14 mouse cellular contexts compared by ENCODE assay signal in the genomic region with DNA sequence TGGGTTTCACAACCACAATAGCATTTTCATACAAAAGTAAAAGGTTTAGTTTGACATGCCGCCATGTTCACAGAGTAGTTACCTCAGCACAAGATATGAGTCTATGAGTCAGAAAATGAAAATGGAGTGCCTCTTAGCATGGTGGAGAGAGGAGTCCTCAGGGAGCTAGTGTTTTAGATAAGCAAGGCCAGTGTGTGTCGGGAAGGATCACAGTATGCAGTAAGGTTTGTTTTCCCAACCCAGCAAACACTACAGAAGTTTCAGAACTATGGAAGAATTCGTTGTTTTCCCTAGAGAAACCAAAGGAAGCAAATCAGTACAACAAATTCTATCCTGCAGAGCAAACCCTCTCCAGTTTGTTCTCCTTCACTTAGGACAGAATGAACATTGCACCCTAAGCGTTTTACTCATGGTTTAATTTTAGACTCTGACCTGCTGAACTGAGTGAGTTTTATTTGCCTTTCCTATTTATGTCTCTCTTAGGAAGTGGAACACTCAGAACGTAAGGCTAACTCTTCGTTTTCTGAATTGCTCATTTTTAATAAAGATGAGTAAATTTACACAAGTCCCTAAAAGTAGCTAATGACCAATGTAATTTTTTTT. TPM values are rescaled to one million over a fixed set of nuclear protein-coding genes. Genes with fewer than 3 reads are reported as not detected.
A peak's percentile ranks its signal among the peaks of the same experiment; 100 is the strongest.
DNase-seq lines count a peak whose midpoint lies in the region; ATAC-seq and TF ChIP-seq lines count a peak whose summit lies in the region.
"Had no signal": no experiment of that assay in that cellular context is flagged by ENCODE, and none has a peak within 500 bp of the region (broad histone marks: within the 10 kb centered on the region; RNA-seq: fewer than 3 reads in every experiment).

No protein-coding gene starts in this region.

- in situ Hi-C loops in CH12.LX (cut with MboI; ENCODE audit: low pct_ligation_motif_present, low pct_unique_long_range_greater_than_20kb, low sequenced_read_pairs) = no loop called here

- ATAC-seq in heart, embryonic 11.5 days (replicated peaks; ENCODE audit: insufficient number of reproducible peaks, low FRiP score, low TSS enrichment) = no peak
- ATAC-seq in liver, embryonic 11.5 days (replicated peaks; ENCODE audit: low FRiP score) = no peak
- ATAC-seq: midbrain, embryonic 15.5 days had no signal

- H3K27ac ChIP-seq in CH12.LX (ENCODE audit: insufficient read depth, low read depth) = no peak overlapping the region
- peak overlapping the region; percentile 62; the same call in 1 of the 2 replicates for H3K27ac ChIP-seq in heart, embryonic 11.5 days (ENCODE audit: low read depth, low read length)
- H3K27ac ChIP-seq in liver, embryonic 11.5 days (ENCODE audit: low read depth, low read length) = no peak overlapping the region; the same call in 1 of the 2 replicates
- H3K27ac ChIP-seq in cerebellum, adult 2 months (ENCODE audit: insufficient read depth, low read length) = no peak overlapping the region
- H3K27ac ChIP-seq: hindbrain, embryonic 13.5 days; midbrain, embryonic 15.5 days had no signal

- no peaks in the 10 kb centered on the region for H3K36me3 ChIP-seq in CH12.LX (replicated peaks in 1 of 2; ENCODE audit: control insufficient read depth in 1 of 2, insufficient read depth in 1 of 2, low read length in 1 of 2)
- H3K36me3 ChIP-seq in heart, embryonic 11.5 days (ENCODE audit: control insufficient read depth, insufficient read depth, low read length) = no peaks in the 10 kb centered on the region
- H3K36me3 ChIP-seq in liver, embryonic 11.5 days (ENCODE audit: control insufficient read depth, insufficient read depth, low read length) = no peaks in the 10 kb centered on the region
- H3K36me3 ChIP-seq: hindbrain, embryonic 13.5 days; midbrain, embryonic 15.5 days had no signal

- no peak for TF ChIP-seq EP300 in CH12.LX (IDR thresholded peaks at IDR 0.05; ENCODE audit: low read length)

- intact Hi-C loops in heart, postnatal 25 days (cut with DNase I) = loop anchor here (5.0 to 10.0 kb wide), 2 partner anchors 56 to 818 kb away; a partner anchor contains a TSS

- WGBS in heart, embryonic 11.5 days (ENCODE audit: insufficient replicate concordance) = 54% methylated on average over 6 of the region's 6 CpGs
- WGBS in liver, embryonic 11.5 days = 74% methylated on average over 6 of the region's 6 CpGs
- WGBS in cerebellum, adult 2 months = 88% methylated on average over 6 of the region's 6 CpGs

- dilution Hi-C loops in CH12.LX (cut with MboI; ENCODE audit: extremely low pct_ligation_motif_present, extremely low pct_unique_long_range_greater_than_20kb, low sequenced_read_pairs) = no loop called here

- no peak for TF ChIP-seq RAD21 in CH12.LX (IDR thresholded peaks at IDR 0.05; ENCODE audit: low read depth, low read length)

- peak overlapping the region; percentile 18; the same call in 1 of the 2 replicates for H3K9ac ChIP-seq in CH12.LX (ENCODE audit: insufficient read depth, low read depth)
- no peak overlapping the region for H3K9ac ChIP-seq in heart, embryonic 11.5 days (ENCODE audit: low read depth, low read length)
- H3K9ac ChIP-seq in liver, embryonic 11.5 days (ENCODE audit: low read depth, low read length) = no peak overlapping the region
- H3K9ac ChIP-seq: hindbrain, embryonic 13.5 days; midbrain, embryonic 15.5 days had no signal

- peak overlapping the region; percentile 51 for H3K4me2 ChIP-seq in CH12.LX (ENCODE audit: insufficient read depth, low read depth, poor library complexity, severe bottlenecking)
- peak overlapping the region; percentile 29 for H3K4me2 ChIP-seq in heart, embryonic 11.5 days
- peak overlapping the region; percentile 10; the same call in 1 of the 2 replicates for H3K4me2 ChIP-seq in liver, embryonic 11.5 days
- H3K4me2 ChIP-seq: hindbrain, embryonic 13.5 days; midbrain, embryonic 15.5 days had no signal

- TF ChIP-seq CTCF in CH12.LX (conservative IDR thresholded peaks at IDR 0.05 in 1 of 2, IDR thresholded peaks at IDR 0.05 in 1 of 2; ENCODE audit: low read depth in 2 of 2, low read length in 2 of 2) = no peak
- no peak for TF ChIP-seq CTCF in cerebellum, adult 2 months (IDR thresholded peaks at IDR 0.05; ENCODE audit: borderline replicate concordance, insufficient read depth, low read depth, low read length)

- DNase-seq in heart, adult 18-20 months = peak; percentile 29 to 44
- DNase-seq in heart, postnatal 25 days (ENCODE audit: low spot score) = no peak
- DNase-seq in CH12.LX (ENCODE audit: extremely low read depth) = peak; percentile 16
- no peak for DNase-seq in liver, embryonic 11.5 days (ENCODE audit: low spot score)
- no peak for DNase-seq in cerebellum, adult 2 months
- no peak for DNase-seq in thymus, adult 18-20 months
- DNase-seq in frontal cortex, postnatal 36 days (ENCODE audit: low spot score in 2 of 2) = no peak
- DNase-seq: B cell, adult 2 months; cerebellum, adult 11-12 months; lung, postnatal 14 days had no signal

- H3K4me3 ChIP-seq in CH12.LX (replicated peaks in 1 of 3; ENCODE audit: low read depth in 2 of 3, low read length in 2 of 3, poor library complexity in 1 of 3) = no peak overlapping the region
- H3K4me3 ChIP-seq in heart, embryonic 11.5 days (ENCODE audit: low read depth, low read length) = no peak overlapping the region
- no peak overlapping the region for H3K4me3 ChIP-seq in liver, embryonic 11.5 days (ENCODE audit: low read depth, low read length)
- no peak overlapping the region for H3K4me3 ChIP-seq in cerebellum, adult 2 months (replicated peaks; ENCODE audit: insufficient read depth, low read depth, low read length)
- H3K4me3 ChIP-seq: hindbrain, embryonic 13.5 days; midbrain, embryonic 15.5 days had no signal

- no peaks in the 10 kb centered on the region for H3K79me2 ChIP-seq in CH12.LX (replicated peaks; ENCODE audit: control insufficient read depth, extremely low read depth, insufficient read depth, poor library complexity, severe bottlenecking)

- no peaks in the 10 kb centered on the region for H3K27me3 ChIP-seq in CH12.LX (replicated peaks)
- H3K27me3 ChIP-seq in heart, embryonic 11.5 days (ENCODE audit: control insufficient read depth, insufficient read depth, low read length) = no peaks in the 10 kb centered on the region
- no peaks in the 10 kb centered on the region for H3K27me3 ChIP-seq in liver, embryonic 11.5 days (replicated peaks; ENCODE audit: control insufficient read depth, insufficient read depth, low read length)
- no peaks in the 10 kb centered on the region for H3K27me3 ChIP-seq in cerebellum, adult 2 months (ENCODE audit: control insufficient read depth, insufficient read depth, low read length)
- H3K27me3 ChIP-seq: hindbrain, embryonic 13.5 days; midbrain, embryonic 15.5 days had no signal

- H3K9me3 ChIP-seq in CH12.LX (replicated peaks; ENCODE audit: low read length) = no peaks in the 10 kb centered on the region
- H3K9me3 ChIP-seq in heart, embryonic 11.5 days (replicated peaks; ENCODE audit: control insufficient read depth, low read length) = no peaks in the 10 kb centered on the region
- no peaks in the 10 kb centered on the region; the same call in 1 of the 2 replicates for H3K9me3 ChIP-seq in liver, embryonic 11.5 days (ENCODE audit: control insufficient read depth, low read length)
- H3K9me3 ChIP-seq: hindbrain, embryonic 13.5 days; midbrain, embryonic 15.5 days had no signal

- peaks cover 3 to 10% of the 10 kb centered on the region in 2 experiments; a peak in 3 of 4 replicates for H3K4me1 ChIP-seq in CH12.LX (ENCODE audit: control insufficient read depth in 1 of 2, insufficient read depth in 2 of 2)
- no peaks in the 10 kb centered on the region; the same call in 1 of the 2 replicates for H3K4me1 ChIP-seq in heart, embryonic 11.5 days (ENCODE audit: control insufficient read depth, insufficient read depth, low read length)
- H3K4me1 ChIP-seq in liver, embryonic 11.5 days (replicated peaks; ENCODE audit: control insufficient read depth, insufficient read depth, low read length) = peaks cover 9% of the 10 kb centered on the region
- no peaks in the 10 kb centered on the region; the same call in 1 of the 2 replicates for H3K4me1 ChIP-seq in cerebellum, adult 2 months (ENCODE audit: control insufficient read depth, insufficient read depth, low read length)

- no peak for TF ChIP-seq POLR2A in CH12.LX (IDR thresholded peaks at IDR 0.05; ENCODE audit: low read depth, low read length)
- no peak for TF ChIP-seq POLR2A in cerebellum, adult 2 months (IDR thresholded peaks at IDR 0.05; ENCODE audit: borderline replicate concordance, insufficient read depth, low read length)

RNA-seq across cellular contexts. Expression of a gene that starts 1.8 kb away (rescaled TPM):
- total RNA-seq in heart, adult 18-20 months (2021) = 1 to 10 TPM; 6.2 to 6.3 TPM
- 1 to 10 TPM; 4.5 to 5.4 TPM for total RNA-seq in heart, postnatal 25 days (2021)
- total RNA-seq in CH12.LX (2012; rRNA removed) (1.3 and 1.7 TPM in 2 replicates), CH12.LX (2014; rRNA removed) (1.5 and 1.6 TPM in 2 replicates)
- polyA plus RNA-seq in CH12.LX (2012; ENCODE audit: insufficient read length, low read depth) = 1.8 TPM in 2 replicates
- polyA plus RNA-seq in heart, embryonic 11.5 days (2014; fragmentation: Nextera tagmentation; extraction: Ambion mirVana) = 4.2 and 5.2 TPM in 2 replicates
- 3.6 and 3.9 TPM in 2 replicates for polyA plus RNA-seq in liver, embryonic 11.5 days (2014; fragmentation: Nextera tagmentation; extraction: Ambion mirVana)
- 7.4 and 7.7 TPM in 2 replicates for polyA plus RNA-seq in cerebellum, adult 2 months (2012; rRNA removed)

RNA-seq across cellular contexts. Expression of a gene that starts 34.0 kb away (rescaled TPM):
- 100 to 1,000 TPM; 264 to 279 TPM for total RNA-seq in heart, adult 18-20 months (2021)
- 100 to 1,000 TPM; 241 to 242 TPM for total RNA-seq in heart, postnatal 25 days (2021)
- total RNA-seq in CH12.LX (2012; rRNA removed) (113 and 121 TPM in 2 replicates), CH12.LX (2014; rRNA removed) (166 and 184 TPM in 2 replicates)
- polyA plus RNA-seq in CH12.LX (2012; ENCODE audit: insufficient read length, low read depth) = 123 and 165 TPM in 2 replicates
- 133 and 136 TPM in 2 replicates for polyA plus RNA-seq in heart, embryonic 11.5 days (2014; fragmentation: Nextera tagmentation; extraction: Ambion mirVana)
- polyA plus RNA-seq in liver, embryonic 11.5 days (2014; fragmentation: Nextera tagmentation; extraction: Ambion mirVana) = 89.6 and 90.9 TPM in 2 replicates
- 76.7 and 81.8 TPM in 2 replicates for polyA plus RNA-seq in cerebellum, adult 2 months (2012; rRNA removed)

RNA-seq across cellular contexts. Expression of a gene that starts 57.4 kb away (rescaled TPM):
- 1 to 10 TPM; 7.8 to 8.0 TPM for total RNA-seq in heart, adult 18-20 months (2021)
- 1 to 10 TPM; 6.6 to 7.8 TPM for total RNA-seq in heart, postnatal 25 days (2021)
- total RNA-seq in CH12.LX (2012; rRNA removed) (36.5 and 39.1 TPM in 2 replicates), CH12.LX (2014; rRNA removed) (71.9 and 74.7 TPM in 2 replicates)
- 46.0 and 47.3 TPM in 2 replicates for polyA plus RNA-seq in CH12.LX (2012; ENCODE audit: insufficient read length, low read depth)
- 26.1 and 30.3 TPM in 2 replicates for polyA plus RNA-seq in heart, embryonic 11.5 days (2014; fragmentation: Nextera tagmentation; extraction: Ambion mirVana)
- 29.7 and 29.8 TPM in 2 replicates for polyA plus RNA-seq in liver, embryonic 11.5 days (2014; fragmentation: Nextera tagmentation; extraction: Ambion mirVana)
- polyA plus RNA-seq in cerebellum, adult 2 months (2012; rRNA removed) = 17.3 and 17.9 TPM in 2 replicates

RNA-seq across cellular contexts. Expression of a gene that starts 57.5 kb away (rescaled TPM):
- total RNA-seq in heart, adult 18-20 months (2021) = not detected
- not detected for total RNA-seq in heart, postnatal 25 days (2021)
- total RNA-seq in CH12.LX (2012; rRNA removed) (0.29 and 0.30 TPM in 2 replicates), CH12.LX (2014; rRNA removed) (0.19 TPM in 1 of 2 replicates, not detected in the other)
- 0.14 TPM in 1 of 2 replicates, not detected in the other for polyA plus RNA-seq in CH12.LX (2012; ENCODE audit: insufficient read length, low read depth)
- 0.06 and 0.20 TPM in 2 replicates for polyA plus RNA-seq in heart, embryonic 11.5 days (2014; fragmentation: Nextera tagmentation; extraction: Ambion mirVana)
- polyA plus RNA-seq in liver, embryonic 11.5 days (2014; fragmentation: Nextera tagmentation; extraction: Ambion mirVana) = 0.23 and 0.32 TPM in 2 replicates
- polyA plus RNA-seq in cerebellum, adult 2 months (2012; rRNA removed) = 0.21 and 0.30 TPM in 2 replicates
- total RNA-seq: gastrocnemius, adult 8-10 months had no signal

Comparison
In these comparisons a context has a peak if more than half of its experiments do, and no peak if none do; other contexts are left out.
1. DNase-seq: peak in heart, adult 18-20 months (2 of 2) and CH12.LX (single experiment); none in heart, postnatal 25 days (single experiment), liver, embryonic 11.5 days (single experiment), cerebellum, adult 2 months (0 of 2), thymus, adult 18-20 months (0 of 2) and frontal cortex, postnatal 36 days (0 of 2).
2. Peak in every context shown above with its lines, with median percentiles within 50 percentile points of each other: H3K4me2 ChIP-seq.